Mouse (Mus musculus): Measurements from ENCODE around the gene Fmo2. TPM values are rescaled to one million over a fixed set of nuclear protein-coding genes. Genes with fewer than 3 reads are reported as not detected.

The Fmo2 gene
- polyA plus RNA-seq, 1 experiment from 2014 or later: 0.55 TPM

DNA sequence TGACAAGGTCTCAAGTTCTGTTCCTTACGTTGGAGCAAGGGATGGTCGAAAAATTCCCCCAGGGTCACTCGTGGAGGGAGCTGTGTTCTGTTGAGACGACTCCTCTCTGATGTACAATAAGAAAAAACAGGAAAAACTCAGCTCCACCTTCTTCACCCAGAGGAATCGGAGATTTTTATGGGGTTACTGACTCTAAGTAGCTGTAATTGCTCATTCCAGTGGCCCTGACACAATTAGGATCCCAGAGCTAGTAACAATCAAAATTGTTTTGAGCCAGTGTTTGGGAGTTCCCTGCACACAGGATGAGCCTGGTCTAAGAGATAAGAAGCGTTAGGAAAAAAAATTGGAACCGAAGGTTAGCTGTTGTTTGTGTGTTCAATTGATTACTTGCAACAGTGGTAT, 32.2 kb downstream of the Fmo2 start, which contains the start of gene Fmo1:
TSS of gene Fmo1 (minus strand) at position 331 of the 402 bp plus-strand sequence.
- Histone ChIP-seq H3K4me3 (ENCODE audit: low read depth, low read length) (peak within 1 kb of the TSS; percentile 46), H3K36me3 (replicated peaks; ENCODE audit: insufficient read depth, low read length) (no peaks in the 10 kb centered on the region), H3K9ac (replicated peaks) (peak within 1 kb of the TSS; percentile 53), H3K9me3 (ENCODE audit: low read length) (no peaks in the 10 kb centered on the region), H3K27ac (ENCODE audit: low read depth) (peak within 1 kb of the TSS; percentile 85), H3K4me2 (ENCODE audit: low read depth, low read length) (peak within 1 kb of the TSS; percentile 56), H3K27me3 (ENCODE audit: insufficient read depth, low read length) (no peaks in the 10 kb centered on the region), H3K4me1 (ENCODE audit: insufficient read depth) (peaks cover 4% of the 10 kb centered on the region; the same call in 1 of the 2 replicates)
- 17% methylated on average over 7 of the region's 7 CpGs for WGBS (ENCODE audit: insufficient replicate concordance)
- no peak for DNase-seq
- ATAC-seq: peak; percentile 63
- TF ChIP-seq EP300 (IDR thresholded peaks at IDR 0.05; ENCODE audit: low read depth) (peak; percentile 23; the same call in 1 of the 2 replicates), CTCF (IDR thresholded peaks at IDR 0.05; ENCODE audit: low read depth) (no peak)

DNA sequence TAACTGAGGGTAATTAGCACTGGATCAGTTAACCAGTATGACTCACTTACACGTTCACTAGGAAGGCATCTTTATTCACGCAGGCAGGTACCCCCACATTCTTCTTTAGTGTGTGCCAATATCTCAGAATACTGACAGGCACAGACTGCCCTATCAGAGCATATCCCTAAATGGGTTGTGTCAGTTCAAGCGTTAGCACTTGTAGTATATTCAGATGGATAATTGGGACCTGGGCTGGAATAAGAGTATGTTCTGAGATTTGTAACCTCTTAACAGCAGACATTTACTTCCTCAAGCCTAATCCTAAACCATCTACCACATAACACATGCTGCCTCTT, 33.1 kb downstream of the Fmo2 start:
- Histone ChIP-seq H3K27ac (ENCODE audit: low read depth) (peak overlapping the region; percentile 85), H3K4me1 (ENCODE audit: insufficient read depth) (peaks cover 7% of the 10 kb centered on the region; the same call in 1 of the 2 replicates), H3K27me3 (ENCODE audit: insufficient read depth, low read length) (no peaks in the 10 kb centered on the region), H3K4me2 (ENCODE audit: low read depth, low read length) (peak overlapping the region; percentile 56), H3K9me3 (ENCODE audit: low read length) (no peaks in the 10 kb centered on the region), H3K9ac (replicated peaks) (peak overlapping the region; percentile 51), H3K4me3 (ENCODE audit: low read depth, low read length) (peak overlapping the region; percentile 46), H3K36me3 (replicated peaks; ENCODE audit: insufficient read depth, low read length) (no peaks in the 10 kb centered on the region)
- TF ChIP-seq CTCF (IDR thresholded peaks at IDR 0.05; ENCODE audit: low read depth): no peak
- no peak for TF ChIP-seq EP300 (IDR thresholded peaks at IDR 0.05; ENCODE audit: low read depth)
- 34% methylated on average over 3 of the region's 3 CpGs for WGBS (ENCODE audit: insufficient replicate concordance)
- DNase-seq (no peak), ATAC-seq (no peak)

DNA sequence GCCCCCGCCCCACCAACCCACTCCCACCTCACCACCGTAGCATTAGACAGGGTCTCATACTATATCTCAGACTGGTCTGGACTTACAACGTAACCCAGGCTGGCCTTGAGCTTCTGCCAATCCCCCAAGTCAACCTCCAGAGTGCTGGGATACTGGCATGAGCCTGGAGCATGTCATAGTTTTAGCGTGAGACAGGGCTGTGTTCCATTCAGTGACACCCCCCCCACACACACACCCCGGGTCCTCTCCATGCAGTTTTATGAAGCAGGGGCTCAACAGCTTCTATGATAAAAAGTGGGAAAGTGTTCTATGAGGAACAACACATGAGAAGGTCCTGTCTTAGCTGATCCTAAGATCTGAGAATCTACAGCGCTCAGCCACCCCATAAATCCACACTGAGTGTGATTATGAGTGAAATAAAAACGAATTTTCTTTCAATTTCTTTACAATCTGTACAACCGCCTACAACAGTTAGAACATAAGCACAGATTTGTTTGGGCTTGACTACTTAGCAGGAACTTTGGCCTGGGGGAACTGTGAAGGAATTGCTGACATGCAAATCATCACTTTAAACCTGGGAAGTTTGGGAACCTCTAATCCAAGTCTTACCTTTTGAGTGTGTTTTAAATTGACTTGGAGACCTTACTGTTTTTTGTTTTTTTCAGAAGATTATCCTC, 33.6 kb downstream of the Fmo2 start:
- peaks cover 7% of the 10 kb centered on the region for H3K4me1 ChIP-seq (ENCODE audit: insufficient read depth)
- peak; percentile 15 for DNase-seq

DNA sequence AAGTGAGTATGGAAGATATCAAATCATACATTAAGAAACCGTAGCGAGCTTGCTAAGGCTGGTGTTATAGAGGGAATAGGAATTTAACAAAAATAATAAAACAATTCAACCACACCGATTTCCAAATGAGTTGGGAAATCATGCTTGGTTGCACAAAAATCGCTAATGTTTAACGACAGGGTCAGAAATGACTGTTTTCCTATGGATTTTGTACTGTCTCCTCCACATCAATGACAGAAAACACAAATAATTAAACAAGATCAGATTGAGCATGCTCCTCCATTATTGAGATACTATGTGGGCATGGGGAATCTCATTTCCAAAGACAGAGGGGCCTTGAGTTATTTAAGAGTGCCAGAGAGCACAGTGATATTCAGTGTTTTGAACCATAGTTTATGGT, 34.2 kb downstream of the Fmo2 start:
- ATAC-seq (peak; percentile 67), DNase-seq (no peak)
- peak overlapping the region; percentile 46 for H3K4me3 ChIP-seq (ENCODE audit: low read depth, low read length)

More for the DNA sequence above, 33.6 kb downstream of the Fmo2 start:
- H3K9me3 ChIP-seq (ENCODE audit: low read length): no peaks in the 10 kb centered on the region
- ATAC-seq: peak; percentile 57
- TF ChIP-seq EP300 (IDR thresholded peaks at IDR 0.05; ENCODE audit: low read depth): no peak
- TF ChIP-seq CTCF (IDR thresholded peaks at IDR 0.05; ENCODE audit: low read depth): no peak
- H3K4me3 ChIP-seq (ENCODE audit: low read depth, low read length): peak overlapping the region; percentile 46
- H3K36me3 ChIP-seq (replicated peaks; ENCODE audit: insufficient read depth, low read length): no peaks in the 10 kb centered on the region
- peak overlapping the region; percentile 85 for H3K27ac ChIP-seq (ENCODE audit: low read depth)
- WGBS (ENCODE audit: insufficient replicate concordance): 54% methylated on average over 8 of the region's 8 CpGs
- peak overlapping the region; percentile 56 for H3K4me2 ChIP-seq (ENCODE audit: low read depth, low read length)
- peak overlapping the region; percentile 51 for H3K9ac ChIP-seq (replicated peaks)
- no peaks in the 10 kb centered on the region for H3K27me3 ChIP-seq (ENCODE audit: insufficient read depth, low read length)

DNA sequence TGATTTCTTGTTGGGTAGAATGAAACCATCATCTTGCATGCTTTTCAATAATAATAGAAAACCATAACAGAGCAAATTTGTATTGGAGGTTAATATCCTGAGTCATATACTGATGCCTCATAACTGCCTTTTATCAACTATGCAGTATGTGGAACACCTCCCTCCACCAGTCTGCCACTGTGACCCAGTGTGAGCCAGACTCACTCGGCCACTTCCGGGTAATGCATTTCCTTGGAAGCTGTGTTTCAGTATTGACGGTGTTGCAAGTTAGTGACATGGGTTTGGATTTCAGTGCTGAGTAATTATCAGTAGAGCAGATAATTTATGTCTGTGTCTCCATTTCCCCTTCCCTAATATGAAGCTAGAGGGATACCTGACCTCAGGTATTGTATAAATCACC, 34.9 kb downstream of the Fmo2 start:
- TF ChIP-seq EP300 (IDR thresholded peaks at IDR 0.05; ENCODE audit: low read depth) (no peak), CTCF (IDR thresholded peaks at IDR 0.05; ENCODE audit: low read depth) (no peak)
- ATAC-seq (no peak), DNase-seq (no peak)
- Histone ChIP-seq H3K27ac (ENCODE audit: low read depth) (0 out of 2 replicates have a peak overlapping the region, but pooled peaks have one; percentile 25), H3K27me3 (ENCODE audit: insufficient read depth, low read length) (no peaks in the 10 kb centered on the region), H3K4me3 (ENCODE audit: low read depth, low read length) (no peak overlapping the region), H3K4me1 (ENCODE audit: insufficient read depth) (peaks cover 16% of the 10 kb centered on the region), H3K9me3 (ENCODE audit: low read length) (no peaks in the 10 kb centered on the region), H3K36me3 (replicated peaks; ENCODE audit: insufficient read depth, low read length) (no peaks in the 10 kb centered on the region), H3K9ac (replicated peaks) (no peak overlapping the region), H3K4me2 (ENCODE audit: low read depth, low read length) (peak overlapping the region; percentile 55)
- 57% methylated on average over 3 of the region's 3 CpGs for WGBS (ENCODE audit: insufficient replicate concordance)

More for the DNA sequence above, 34.2 kb downstream of the Fmo2 start:
- WGBS (ENCODE audit: insufficient replicate concordance): 64% methylated on average over 5 of the region's 5 CpGs
- Histone ChIP-seq H3K27ac (ENCODE audit: low read depth) (peak overlapping the region; percentile 85), H3K4me2 (ENCODE audit: low read depth, low read length) (peak overlapping the region; percentile 56; the same call in 1 of the 2 replicates), H3K9ac (replicated peaks) (0 out of 2 replicates have a peak overlapping the region, but pooled peaks have one; percentile 51), H3K9me3 (ENCODE audit: low read length) (no peaks in the 10 kb centered on the region), H3K36me3 (replicated peaks; ENCODE audit: insufficient read depth, low read length) (no peaks in the 10 kb centered on the region), H3K27me3 (ENCODE audit: insufficient read depth, low read length) (no peaks in the 10 kb centered on the region), H3K4me1 (ENCODE audit: insufficient read depth) (peaks cover 9% of the 10 kb centered on the region)
- TF ChIP-seq CTCF (IDR thresholded peaks at IDR 0.05; ENCODE audit: low read depth) (no peak), EP300 (IDR thresholded peaks at IDR 0.05; ENCODE audit: low read depth) (peak; percentile 27; the same call in 1 of the 2 replicates)

DNA sequence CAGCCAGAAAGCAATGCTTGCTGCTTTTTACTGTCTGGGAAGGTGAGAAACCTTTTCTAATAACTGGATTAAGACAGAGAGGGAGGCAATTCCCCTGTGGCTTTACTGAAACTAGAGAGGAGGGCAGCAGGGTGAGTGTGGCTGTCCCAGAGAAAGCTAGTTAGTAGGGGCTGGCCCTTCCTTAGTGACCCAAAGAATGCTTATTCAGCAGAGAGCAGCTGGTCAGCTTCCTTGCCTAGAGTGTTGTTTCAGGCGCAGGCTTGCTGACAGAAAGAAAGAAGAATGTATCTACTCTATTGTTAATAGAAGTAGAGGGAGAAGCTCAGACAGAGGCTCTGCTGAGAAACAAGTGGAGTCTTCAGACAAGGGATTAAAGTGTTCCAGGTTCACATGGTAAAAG, 36.2 kb downstream of the Fmo2 start:
- DNase-seq: no peak
- Histone ChIP-seq H3K4me2 (ENCODE audit: low read depth, low read length) (peak overlapping the region; percentile 27), H3K9me3 (ENCODE audit: low read length) (no peaks in the 10 kb centered on the region), H3K4me3 (ENCODE audit: low read depth, low read length) (no peak overlapping the region), H3K9ac (replicated peaks) (no peak overlapping the region), H3K27me3 (ENCODE audit: insufficient read depth, low read length) (no peaks in the 10 kb centered on the region), H3K27ac (ENCODE audit: low read depth) (no peak overlapping the region), H3K36me3 (replicated peaks; ENCODE audit: insufficient read depth, low read length) (no peaks in the 10 kb centered on the region), H3K4me1 (ENCODE audit: insufficient read depth) (peaks cover 18% of the 10 kb centered on the region)
- no peak for ATAC-seq
- 52% methylated on average over 1 of the region's 1 CpGs for WGBS (ENCODE audit: insufficient replicate concordance)
- no peak for TF ChIP-seq CTCF (IDR thresholded peaks at IDR 0.05; ENCODE audit: low read depth)
- TF ChIP-seq EP300 (IDR thresholded peaks at IDR 0.05; ENCODE audit: low read depth): no peak
